Mouse (Mus musculus) hindbrain, embryonic 11.5 days (tissue): ENCODE data around the gene Tardbp. TPM values are rescaled to one million over a fixed set of nuclear protein-coding genes. Genes with fewer than 3 reads are reported as not detected.

Experiments used
- ATAC-seq: fragments of 200-750 bp; cut with Nextera tagmentation; 2 replicates; pipeline ENCODE4 v1.8.0; 2017; ENCODE audit warnings: mild to moderate bottlenecking, moderate TSS enrichment, moderate library complexity; ENCODE audit not compliant: low FRiP score
- DNase-seq: peaks from one replicate; pipeline ENCODE4 v3.0.0-alpha.2; 2015; ENCODE audit warnings: low spot score
- H3K27ac ChIP-seq: fragments of 300-500 bp; sonication (generic); 2 replicates; pipeline ENCODE4 v1.5.1; 2014; ENCODE audit warnings: mild to moderate bottlenecking, low read depth, low read length
- H3K27me3 ChIP-seq: fragments of 300-500 bp; sonication (generic); 2 replicates; pipeline ENCODE4 v1.6.1; 2014; ENCODE audit warnings: mild to moderate bottlenecking, low read length, moderate library complexity, mixed read lengths; ENCODE audit not compliant: control insufficient read depth, insufficient read depth
- H3K36me3 ChIP-seq: fragments of 300-500 bp; sonication (generic); 2 replicates; pipeline ENCODE4 v1.6.1; 2014; ENCODE audit warnings: mild to moderate bottlenecking, low read length, moderate library complexity, mixed read lengths; ENCODE audit not compliant: control insufficient read depth, insufficient read depth
- H3K4me1 ChIP-seq: fragments of 300-500 bp; sonication (generic); replicated peaks from 2 replicates; pipeline ENCODE4 v1.6.1; 2014; ENCODE audit warnings: low read length, mixed read lengths; ENCODE audit not compliant: control insufficient read depth, insufficient read depth
- H3K4me2 ChIP-seq: fragments of 300-500 bp; sonication (generic); replicated peaks from 2 replicates; pipeline ENCODE4 v1.6.1; 2014; ENCODE audit warnings: mild to moderate bottlenecking, low read depth, low read length
- H3K4me3 ChIP-seq: fragments of 300-500 bp; sonication (generic); 2 replicates; pipeline ENCODE4 v1.5.1; 2014; ENCODE audit warnings: low read depth, low read length
- H3K9ac ChIP-seq: fragments of 300-500 bp; sonication (generic); 2 replicates; pipeline ENCODE4 v1.6.1; 2014; ENCODE audit warnings: low read depth, low read length
- H3K9me3 ChIP-seq: fragments of 300-500 bp; sonication (generic); 2 replicates; pipeline ENCODE4 v1.6.1; 2016; ENCODE audit warnings: low read length; ENCODE audit not compliant: control insufficient read depth
- WGBS: fragments of 180-500 bp; shearing (Covaris S2); extraction: QIAGEN DNeasy Blood & Tissue Kit; methylation state at CpG from one replicate; pipeline ENCODE4 v1.1.7; 2014; 5-methylcytosine and 5-hydroxymethylcytosine counted together
- polyA plus RNA-seq: library from polyadenylated mRNA; unstranded; fragments of >200 nt; fragmentation: Nextera tagmentation; extraction: Ambion mirVana; gene quantifications from 2 replicates; pipeline ENCODE4 v1.2.1, GENCODE M21; 2014

Tardbp gene
- polyA plus RNA-seq, 1 experiment from 2014 or later, result 199 TPM

- ATAC-seq (no peak), DNase-seq (no peak)
- Histone ChIP-seq H3K36me3 (no peaks in the 10 kb centered on the region), H3K27ac (no peak overlapping the region), H3K27me3 (no peaks in the 10 kb centered on the region), H3K4me3 (no peak overlapping the region), H3K4me2 (no peak overlapping the region), H3K9me3 (no peaks in the 10 kb centered on the region), H3K9ac (no peak overlapping the region), H3K4me1 (no peaks in the 10 kb centered on the region)
- 57% methylated on average over 3 of the region's 3 CpGs for WGBS
Observed at GRCm38 (mm10) chr4:148632013-148632692, 5.3 kb upstream of the Tardbp start.

GRCm38 (mm10) chr4:148627246-148627645 lies 427 bp upstream of the Tardbp start:
- DNase-seq (no peak), ATAC-seq (peak; percentile 39)
- H3K27ac ChIP-seq, result no peak overlapping the region
- H3K4me3 ChIP-seq, result peak overlapping the region; percentile 100; the same call in 1 of the 2 replicates
- no peak overlapping the region for H3K9ac ChIP-seq
- 60% methylated on average over 3 of the region's 3 CpGs for WGBS
- H3K4me2 ChIP-seq, result no peak overlapping the region
- H3K4me1 ChIP-seq, result no peaks in the 10 kb centered on the region; the same call in 1 of the 2 replicates
- peaks cover 10% of the 10 kb centered on the region for H3K36me3 ChIP-seq
- no peaks in the 10 kb centered on the region for H3K27me3 ChIP-seq
- H3K9me3 ChIP-seq, result no peaks in the 10 kb centered on the region

GRCm38 (mm10) chr4:148625756-148626622 lies 830 bp downstream of the Tardbp start:
- Histone ChIP-seq H3K9me3 (no peaks in the 10 kb centered on the region), H3K4me3 (peak overlapping the region; percentile 100), H3K36me3 (peaks cover 17% of the 10 kb centered on the region), H3K4me1 (no peaks in the 10 kb centered on the region; the same call in 1 of the 2 replicates), H3K9ac (peak overlapping the region; percentile 100), H3K27ac (peak overlapping the region; percentile 87), H3K27me3 (no peaks in the 10 kb centered on the region), H3K4me2 (peak overlapping the region; percentile 40)
- WGBS, result under 1% methylated on average over 57 of the region's 57 CpGs
- ATAC-seq (peak; percentile 71), DNase-seq (peak; percentile 77)

- Histone ChIP-seq H3K4me2 (0 out of 2 replicates have a peak overlapping the region, but pooled peaks have one; percentile 15), H3K4me1 (no peaks in the 10 kb centered on the region; the same call in 1 of the 2 replicates), H3K27me3 (no peaks in the 10 kb centered on the region), H3K9me3 (no peaks in the 10 kb centered on the region), H3K4me3 (peak overlapping the region; percentile 100), H3K36me3 (peaks cover 17% of the 10 kb centered on the region), H3K9ac (no peak overlapping the region; the same call in 1 of the 2 replicates), H3K27ac (no peak overlapping the region)
- DNase-seq (no peak), ATAC-seq (no peak)
- WGBS, result 84% methylated on average over 10 of the region's 10 CpGs
Observed at GRCm38 (mm10) chr4:148625010-148625409, 1.8 kb downstream of the Tardbp start.

- Histone ChIP-seq H3K27me3 (no peaks in the 10 kb centered on the region), H3K9me3 (no peaks in the 10 kb centered on the region), H3K9ac (no peak overlapping the region), H3K4me2 (no peak overlapping the region), H3K4me3 (no peak overlapping the region), H3K36me3 (peaks cover 28% of the 10 kb centered on the region), H3K4me1 (no peaks in the 10 kb centered on the region; the same call in 1 of the 2 replicates), H3K27ac (no peak overlapping the region)
- WGBS, result 88% methylated on average over 4 of the region's 4 CpGs
- DNase-seq, result no peak
- no peak for ATAC-seq
Observed at GRCm38 (mm10) chr4:148623609-148624008, 3.2 kb downstream of the Tardbp start.

GRCm38 (mm10) chr4:148622485-148622884 lies 4.3 kb downstream of the Tardbp start:
- ATAC-seq, result no peak

GRCm38 (mm10) chr4:148620718-148621117 lies 6.1 kb downstream of the Tardbp start:
- H3K36me3 ChIP-seq, result peaks cover 32% of the 10 kb centered on the region
- no peaks in the 10 kb centered on the region for H3K9me3 ChIP-seq
- H3K4me1 ChIP-seq, result no peaks in the 10 kb centered on the region; the same call in 1 of the 2 replicates
- no peak overlapping the region for H3K4me2 ChIP-seq
- DNase-seq (no peak), ATAC-seq (no peak)
- no peak overlapping the region for H3K4me3 ChIP-seq
- no peak overlapping the region for H3K9ac ChIP-seq
- H3K27ac ChIP-seq, result no peak overlapping the region
- 98% methylated on average over 1 of the region's 1 CpGs for WGBS
- no peaks in the 10 kb centered on the region for H3K27me3 ChIP-seq

More at GRCm38 (mm10) chr4:148622485-148622884, 4.3 kb downstream of the Tardbp start:
- Histone ChIP-seq H3K9me3 (no peaks in the 10 kb centered on the region), H3K4me3 (no peak overlapping the region), H3K4me2 (no peak overlapping the region), H3K9ac (no peak overlapping the region), H3K36me3 (peaks cover 30% of the 10 kb centered on the region), H3K4me1 (no peaks in the 10 kb centered on the region; the same call in 1 of the 2 replicates), H3K27me3 (no peaks in the 10 kb centered on the region), H3K27ac (no peak overlapping the region)
- 94% methylated on average over 4 of the region's 4 CpGs for WGBS
- DNase-seq, result no peak

GRCm38 (mm10) chr4:148619805-148620204 lies 7.0 kb downstream of the Tardbp start:
- Histone ChIP-seq H3K9ac (no peak overlapping the region), H3K27ac (no peak overlapping the region), H3K4me3 (no peak overlapping the region), H3K9me3 (no peaks in the 10 kb centered on the region), H3K4me1 (no peaks in the 10 kb centered on the region; the same call in 1 of the 2 replicates), H3K27me3 (no peaks in the 10 kb centered on the region), H3K4me2 (no peak overlapping the region), H3K36me3 (peaks cover 32% of the 10 kb centered on the region)
- ATAC-seq, result no peak
- 96% methylated on average over 1 of the region's 1 CpGs for WGBS
- no peak for DNase-seq
